Mouse (Mus musculus) MEL (cell line): ENCODE results near the gene Sv2b.
A peak's percentile ranks its signal among the peaks of the same experiment; 100 is the strongest.

Experiments used
- CHD2 ChIP-seq: IDR thresholded peaks from 2 replicates; pipeline ENCODE4 v1.6.1; 2011; ENCODE audit warnings: low read length, improper control_type of control experiment
- CTCF ChIP-seq, 3 experiments: IDR thresholded peaks in 2 of 3; conservative IDR thresholded peaks in 1 of 3; 2 replicates each; pipeline ENCODE4 v1.5.1; 2011 to 2012; ENCODE audit warnings: low read length in 3 of 3, low read depth in 2 of 3, mild to moderate bottlenecking in 2 of 3, improper control_type of control experiment in 1 of 3, inconsistent platforms in 1 of 3, mixed read lengths in 1 of 3, moderate library complexity in 1 of 3; ENCODE audit not compliant: control insufficient read depth in 1 of 3, insufficient read depth in 1 of 3, poor library complexity in 1 of 3, severe bottlenecking in 1 of 3
- E2F4 ChIP-seq: IDR thresholded peaks from 2 replicates; pipeline ENCODE4 v1.6.1; 2011; ENCODE audit warnings: low read depth, low read length, improper control_type of control experiment, borderline replicate concordance
- GABPA ChIP-seq: IDR thresholded peaks from 2 replicates; pipeline ENCODE4 v1.6.1; 2012; ENCODE audit warnings: low read depth, mild to moderate bottlenecking, inconsistent platforms, low read length, improper control_type of control experiment, moderate library complexity
- GATA1 ChIP-seq: IDR thresholded peaks from 2 replicates; pipeline ENCODE4 v1.6.1; 2011; ENCODE audit warnings: low read depth, low read length, improper control_type of control experiment
- POLR2A ChIP-seq, 2 experiments: IDR thresholded peaks; 2 replicates each; pipeline ENCODE4 v1.6.1; 2011 to 2012; ENCODE audit warnings: low read length in 2 of 2, mild to moderate bottlenecking in 2 of 2, control low read depth in 1 of 2, improper control_type of control experiment in 1 of 2, low read depth in 1 of 2, moderate library complexity in 1 of 2; ENCODE audit not compliant: control insufficient read depth in 1 of 2, insufficient read depth in 1 of 2, poor library complexity in 1 of 2
- SIN3A ChIP-seq: IDR thresholded peaks from 2 replicates; pipeline ENCODE4 v1.6.1; 2012; ENCODE audit warnings: low read length, improper control_type of control experiment, inconsistent platforms
- TCF12 ChIP-seq: IDR thresholded peaks from 2 replicates; pipeline ENCODE4 v1.6.1; 2014; ENCODE audit warnings: low read depth, mild to moderate bottlenecking, inconsistent platforms, low read length, improper control_type of control experiment, moderate library complexity
- USF2 ChIP-seq, 2 experiments: IDR thresholded peaks; 2 replicates each; pipeline ENCODE4 v1.6.1; 2011 to 2012; ENCODE audit warnings: improper control_type of control experiment in 2 of 2, low read length in 2 of 2, borderline replicate concordance in 1 of 2, inconsistent platforms in 1 of 2, low read depth in 1 of 2, mild to moderate bottlenecking in 1 of 2; ENCODE audit not compliant: insufficient read depth in 1 of 2
- ZNF384 ChIP-seq: IDR thresholded peaks from 2 replicates; pipeline ENCODE4 v1.6.1; 2012; ENCODE audit warnings: low read depth, mild to moderate bottlenecking, inconsistent platforms, low read length, improper control_type of control experiment

DNA sequence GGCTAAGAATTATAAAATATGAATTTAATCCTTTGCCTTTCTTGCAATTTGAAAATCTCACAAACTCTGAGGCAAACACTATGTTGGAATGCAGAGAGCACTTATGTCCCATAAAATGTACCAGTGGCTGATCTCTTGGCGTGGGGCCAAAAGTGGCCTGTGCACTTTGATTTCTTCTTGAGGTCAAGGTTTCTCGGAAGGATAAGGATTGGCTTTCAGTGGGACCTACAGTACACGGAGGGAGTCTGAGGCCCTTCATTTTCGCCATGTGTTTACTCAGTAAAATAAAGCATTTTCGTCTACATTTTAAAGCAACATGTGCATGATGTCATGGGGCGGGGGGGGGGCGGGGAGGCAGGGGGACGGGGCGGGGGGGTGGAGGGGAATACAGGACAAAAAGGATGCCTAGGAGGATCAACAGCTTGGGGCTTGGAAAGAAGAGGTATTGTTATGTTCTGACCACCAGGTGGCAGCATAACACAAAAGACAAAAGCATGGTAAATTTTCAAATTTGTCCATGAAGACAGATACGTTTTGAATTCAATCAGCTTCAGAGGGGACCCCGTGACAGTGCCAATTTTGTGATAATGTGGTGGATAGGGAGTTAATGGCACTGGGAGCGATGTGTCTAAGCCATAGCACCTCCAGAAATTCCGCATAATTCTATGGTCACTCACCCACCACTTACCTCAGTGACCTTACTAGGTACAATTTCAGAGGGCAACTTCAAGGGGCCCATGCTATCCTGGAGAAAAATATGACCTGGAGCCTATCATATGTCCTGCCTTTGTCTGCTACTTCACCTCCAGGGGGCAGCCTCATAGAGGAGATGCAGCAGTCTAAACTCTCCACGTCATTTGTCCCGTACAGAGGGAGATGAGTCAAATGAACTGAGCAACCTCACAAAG is 174.1 kb downstream of the Sv2b start:
- peak; percentile 32 to 77 (median 52) for TF ChIP-seq CTCF (IDR thresholded peaks at IDR 0.05 in 2 of 3, conservative IDR thresholded peaks at IDR 0.05 in 1 of 3; ENCODE audit: control insufficient read depth in 1 of 3, insufficient read depth in 1 of 3, low read depth in 2 of 3, low read length in 3 of 3, poor library complexity in 1 of 3, severe bottlenecking in 1 of 3)
- TF ChIP-seq CHD2: no peak
- no peak for TF ChIP-seq TCF12
- TF ChIP-seq E2F4: no peak
- TF ChIP-seq GATA1: no peak
- no peak for TF ChIP-seq POLR2A (IDR thresholded peaks at IDR 0.05; ENCODE audit: control insufficient read depth in 1 of 2, insufficient read depth in 1 of 2, low read depth in 1 of 2, low read length in 2 of 2, poor library complexity in 1 of 2)
- TF ChIP-seq USF2 (IDR thresholded peaks at IDR 0.05; ENCODE audit: borderline replicate concordance in 1 of 2, insufficient read depth in 1 of 2, low read depth in 1 of 2, low read length in 2 of 2): no peak
- no peak for TF ChIP-seq SIN3A
- TF ChIP-seq ZNF384: no peak
- no peak for TF ChIP-seq GABPA
